Mouse (Mus musculus): ENCODE data around the gene Bmp8a. TPM values are rescaled to one million over a fixed set of nuclear protein-coding genes. Genes with fewer than 3 reads are reported as not detected.

Bmp8a gene
- polyA plus RNA-seq (2017; shearing (Covaris generic)), result not detected

DNA sequence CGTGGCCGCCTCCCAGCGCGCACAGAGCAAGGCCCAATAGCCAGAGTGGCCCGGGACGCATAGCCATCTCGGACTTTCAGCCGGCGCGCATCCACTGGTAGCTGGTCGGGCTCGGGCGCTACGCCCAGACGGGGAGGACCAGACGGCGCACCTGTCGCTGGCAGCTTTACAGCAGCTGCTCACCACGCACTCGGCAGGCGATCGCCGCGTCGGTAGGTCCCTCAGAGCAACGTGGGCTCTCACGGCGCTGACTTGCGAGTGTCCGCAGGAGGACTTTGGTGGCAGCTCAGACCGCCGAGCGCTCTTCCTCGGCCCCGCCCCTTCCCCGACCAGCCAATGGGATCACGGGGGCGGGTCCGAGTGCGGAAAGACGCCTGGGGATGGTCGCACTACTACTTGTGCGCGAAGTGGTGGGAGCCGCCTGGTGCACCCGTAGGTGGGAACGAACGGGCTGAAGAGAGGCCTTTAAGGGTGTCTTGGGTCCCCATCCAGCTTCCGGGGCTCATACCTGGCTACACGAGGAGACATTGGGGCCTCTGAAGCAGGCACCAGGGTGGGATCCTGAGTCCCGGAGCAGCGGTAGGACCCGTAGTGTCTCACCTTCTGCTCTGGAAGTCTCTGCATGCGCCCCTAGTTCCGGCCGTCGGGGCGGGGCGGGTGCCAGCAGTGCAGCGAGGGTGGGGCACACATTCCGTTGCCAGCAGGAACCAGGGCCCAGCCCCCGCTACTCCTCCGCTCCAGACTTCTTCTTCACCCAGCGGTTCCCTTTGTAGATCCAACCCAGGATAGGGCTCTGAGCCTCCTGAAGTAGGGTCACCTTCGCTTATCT, at the start of gene Bmp8a:
Gene Bmp8a, minus strand, starts transcription at position 611 of the 829 bp plus-strand sequence.

DNA sequence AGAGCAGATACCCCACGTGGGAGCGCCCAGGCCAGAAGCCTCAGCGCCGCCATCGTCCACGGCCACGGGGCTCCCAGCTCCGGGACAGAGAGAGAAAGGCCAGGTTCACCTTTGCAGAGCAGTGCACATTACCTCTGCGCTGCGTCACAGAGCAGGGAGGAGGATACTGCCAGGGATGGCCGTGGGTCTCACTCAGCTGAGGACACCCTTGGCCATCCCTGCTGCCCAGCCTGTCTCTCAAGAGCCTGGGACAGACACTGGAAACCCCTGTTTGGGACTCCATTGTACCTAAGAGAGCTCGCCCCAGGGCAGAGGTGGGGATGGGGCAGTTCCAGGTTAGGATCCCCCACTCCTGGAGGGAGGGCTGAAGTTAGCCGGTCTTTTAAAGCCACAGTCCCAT, 19.5 kb downstream of the Bmp8a start, which contains the start of gene Oxct2a:
Gene Oxct2a, minus strand, starts transcription at position 101 of the 400 bp plus-strand sequence.

Other genes with a start within 250 kb of the Bmp8a start
- not detected for gene Bmp8b, start 238.1 kb downstream of the Bmp8a start, polyA plus RNA-seq (2017; shearing (Covaris generic))
- gene Oxct2b, start 227.0 kb downstream of the Bmp8a start, polyA plus RNA-seq (2017; shearing (Covaris generic)), result not detected
- 73.8 TPM for gene Ppie, start 203.3 kb downstream of the Bmp8a start, polyA plus RNA-seq (2017; shearing (Covaris generic))
- 0.61 TPM for gene Hpcal4, start 160.0 kb downstream of the Bmp8a start, polyA plus RNA-seq (2017; shearing (Covaris generic))
- not detected for gene Nt5c1a, start 141.7 kb downstream of the Bmp8a start, polyA plus RNA-seq (2017; shearing (Covaris generic))
- gene Heyl, start 109.7 kb downstream of the Bmp8a start, polyA plus RNA-seq (2017; shearing (Covaris generic)), result not detected
- gene Pabpc4, start 80.9 kb downstream of the Bmp8a start, polyA plus RNA-seq (2017; shearing (Covaris generic)), result 7.7 TPM
- not detected for gene Oxct2a, start 19.6 kb downstream of the Bmp8a start, polyA plus RNA-seq (2017; shearing (Covaris generic))

All from effector memory CD4-positive, alpha-beta T cell, adult 7 months (primary cell).